Mouse (Mus musculus) embryonic facial prominence, embryonic 11.5 days (tissue): ENCODE results near the gene Celf2. TPM values are rescaled to one million over a fixed set of nuclear protein-coding genes. Genes with fewer than 3 reads are reported as not detected.
A peak's percentile ranks its signal among the peaks of the same experiment; 100 is the strongest.

Experiments used
- ATAC-seq: fragments of 200-750 bp; cut with Nextera tagmentation; replicated peaks from 2 replicates; pipeline ENCODE4 v1.8.0; 2017; ENCODE audit warnings: low read depth; ENCODE audit not compliant: insufficient number of reproducible peaks, low FRiP score, low TSS enrichment
- DNase-seq: peaks from one replicate; pipeline ENCODE4 v3.0.0-alpha.2; 2015; ENCODE audit warnings: low spot score
- H3K27ac ChIP-seq: fragments of 300-500 bp; sonication (generic); replicated peaks from 2 replicates; pipeline ENCODE4 v1.5.1; 2014; ENCODE audit warnings: mild to moderate bottlenecking, low read depth, low read length, control low read depth
- H3K27me3 ChIP-seq: fragments of 300-500 bp; sonication (generic); 2 replicates; pipeline ENCODE4 v1.6.1; 2014; ENCODE audit warnings: mild to moderate bottlenecking, low read length, moderate library complexity, mixed read lengths; ENCODE audit not compliant: control insufficient read depth, insufficient read depth
- H3K36me3 ChIP-seq: fragments of 300-500 bp; sonication (generic); replicated peaks from 2 replicates; pipeline ENCODE4 v1.6.1; 2014; ENCODE audit warnings: low read depth, mild to moderate bottlenecking, low read length, moderate library complexity, mixed read lengths; ENCODE audit not compliant: control insufficient read depth, insufficient read depth
- H3K4me1 ChIP-seq: fragments of 300-500 bp; sonication (generic); 2 replicates; pipeline ENCODE4 v1.6.1; 2014; ENCODE audit warnings: low read length, mixed read lengths; ENCODE audit not compliant: control insufficient read depth, insufficient read depth
- H3K4me2 ChIP-seq: fragments of 300-500 bp; sonication (generic); 2 replicates; pipeline ENCODE4 v1.6.1; 2014; ENCODE audit warnings: low read depth, mild to moderate bottlenecking, control low read depth, low read length, moderate library complexity
- H3K4me3 ChIP-seq: fragments of 300-500 bp; sonication (generic); 2 replicates; pipeline ENCODE4 v1.5.1; 2014; ENCODE audit warnings: low read depth, low read length, control low read depth
- H3K9ac ChIP-seq: fragments of 300-500 bp; sonication (generic); replicated peaks from 2 replicates; pipeline ENCODE4 v1.6.1; 2014; ENCODE audit warnings: mild to moderate bottlenecking, control low read depth, low read length
- H3K9me3 ChIP-seq: fragments of 300-500 bp; sonication (generic); replicated peaks from 2 replicates; pipeline ENCODE4 v1.6.1; 2016; ENCODE audit warnings: mild to moderate bottlenecking, low read length, inconsistent platforms, mixed read lengths; ENCODE audit not compliant: control insufficient read depth
- WGBS: fragments of 180-500 bp; shearing (Covaris S2); extraction: QIAGEN DNeasy Blood & Tissue Kit; methylation state at CpG from one replicate; pipeline ENCODE4 v1.1.7; 2014; 5-methylcytosine and 5-hydroxymethylcytosine counted together
- polyA plus RNA-seq: library from polyadenylated mRNA; unstranded; fragments of >200 nt; fragmentation: Nextera tagmentation; extraction: Ambion mirVana; gene quantifications from 2 replicates; pipeline ENCODE4 v1.2.1, GENCODE M21; 2014

Gene Celf2
- polyA plus RNA-seq, 1 experiment from 2014 or later: 43.2 TPM

GRCm38 (mm10) chr2:7250314-7250713, 259.0 kb downstream of the Celf2 start:
- ATAC-seq: no peak
- H3K27ac ChIP-seq: no peak overlapping the region
- H3K9ac ChIP-seq: no peak overlapping the region
- H3K4me3 ChIP-seq: no peak overlapping the region
- H3K36me3 ChIP-seq: no peaks in the 10 kb centered on the region
- no peak overlapping the region for H3K4me2 ChIP-seq
- DNase-seq: no peak
- WGBS: 91% methylated on average over 2 of the region's 2 CpGs
- H3K27me3 ChIP-seq: no peaks in the 10 kb centered on the region
- H3K9me3 ChIP-seq: no peaks in the 10 kb centered on the region
- H3K4me1 ChIP-seq: no peaks in the 10 kb centered on the region

- H3K27me3 ChIP-seq: no peaks in the 10 kb centered on the region
- no peak overlapping the region for H3K9ac ChIP-seq
- no peaks in the 10 kb centered on the region for H3K4me1 ChIP-seq
- DNase-seq: no peak
- H3K4me2 ChIP-seq: no peak overlapping the region
- no peaks in the 10 kb centered on the region for H3K36me3 ChIP-seq
- no peaks in the 10 kb centered on the region for H3K9me3 ChIP-seq
- no peak overlapping the region for H3K27ac ChIP-seq
- no peak overlapping the region for H3K4me3 ChIP-seq
- no peak for ATAC-seq
Measured at GRCm38 (mm10) chr2:7249002-7249401, 260.4 kb downstream of the Celf2 start.

- no peak overlapping the region for H3K9ac ChIP-seq
- H3K27me3 ChIP-seq: no peaks in the 10 kb centered on the region
- no peak overlapping the region for H3K27ac ChIP-seq
- no peaks in the 10 kb centered on the region for H3K4me1 ChIP-seq
- H3K4me2 ChIP-seq: no peak overlapping the region
- no peaks in the 10 kb centered on the region for H3K36me3 ChIP-seq
- DNase-seq: peak; percentile 72
- H3K4me3 ChIP-seq: no peak overlapping the region
- WGBS: 35% methylated on average over 4 of the region's 4 CpGs
- no peak for ATAC-seq
- no peaks in the 10 kb centered on the region for H3K9me3 ChIP-seq
Measured at GRCm38 (mm10) chr2:7245958-7246774, 263.2 kb downstream of the Celf2 start.

- WGBS: 79% methylated on average over 1 of the region's 1 CpGs
- Histone ChIP-seq H3K4me1 (no peaks in the 10 kb centered on the region), H3K4me3 (no peak overlapping the region), H3K9me3 (no peaks in the 10 kb centered on the region), H3K36me3 (no peaks in the 10 kb centered on the region), H3K27me3 (no peaks in the 10 kb centered on the region), H3K9ac (no peak overlapping the region), H3K4me2 (no peak overlapping the region), H3K27ac (no peak overlapping the region)
- no peak for ATAC-seq
- no peak for DNase-seq
Measured at GRCm38 (mm10) chr2:7242139-7242538, 267.2 kb downstream of the Celf2 start.

- Histone ChIP-seq H3K27me3 (no peaks in the 10 kb centered on the region), H3K4me3 (no peak overlapping the region), H3K4me1 (no peaks in the 10 kb centered on the region), H3K4me2 (no peak overlapping the region), H3K9ac (no peak overlapping the region), H3K36me3 (no peaks in the 10 kb centered on the region), H3K27ac (no peak overlapping the region), H3K9me3 (no peaks in the 10 kb centered on the region)
- ATAC-seq: no peak
- WGBS: 83% methylated on average over 4 of the region's 4 CpGs
- no peak for DNase-seq
Measured at GRCm38 (mm10) chr2:7241523-7241941, 267.8 kb downstream of the Celf2 start.

GRCm38 (mm10) chr2:7237283-7237682, 272.1 kb downstream of the Celf2 start:
- WGBS: 92% methylated on average over 4 of the region's 4 CpGs
- no peaks in the 10 kb centered on the region for H3K36me3 ChIP-seq
- H3K4me1 ChIP-seq: no peaks in the 10 kb centered on the region
- no peak for DNase-seq
- H3K27ac ChIP-seq: no peak overlapping the region
- no peak overlapping the region for H3K4me2 ChIP-seq
- no peak overlapping the region for H3K9ac ChIP-seq
- H3K4me3 ChIP-seq: no peak overlapping the region
- H3K27me3 ChIP-seq: no peaks in the 10 kb centered on the region
- ATAC-seq: no peak
- H3K9me3 ChIP-seq: no peaks in the 10 kb centered on the region

- DNase-seq (no peak), ATAC-seq (no peak)
- no peak overlapping the region for H3K4me3 ChIP-seq
- no peak overlapping the region for H3K9ac ChIP-seq
- no peaks in the 10 kb centered on the region for H3K36me3 ChIP-seq
- no peaks in the 10 kb centered on the region for H3K9me3 ChIP-seq
- H3K4me1 ChIP-seq: no peaks in the 10 kb centered on the region
- no peaks in the 10 kb centered on the region for H3K27me3 ChIP-seq
- no peak overlapping the region for H3K4me2 ChIP-seq
- no peak overlapping the region for H3K27ac ChIP-seq
- WGBS: 89% methylated on average over 3 of the region's 3 CpGs
Measured at GRCm38 (mm10) chr2:7236452-7236851, 272.9 kb downstream of the Celf2 start.

GRCm38 (mm10) chr2:7235059-7235741, 274.2 kb downstream of the Celf2 start:
- Histone ChIP-seq H3K27me3 (no peaks in the 10 kb centered on the region), H3K9me3 (no peaks in the 10 kb centered on the region), H3K27ac (no peak overlapping the region), H3K9ac (no peak overlapping the region), H3K36me3 (no peaks in the 10 kb centered on the region), H3K4me3 (no peak overlapping the region), H3K4me2 (no peak overlapping the region), H3K4me1 (no peaks in the 10 kb centered on the region)
- WGBS: 89% methylated on average over 4 of the region's 4 CpGs
- DNase-seq (no peak), ATAC-seq (no peak)
